Mouse (Mus musculus): ENCODE data around the gene Hnrnpul2.
"Not testable (repeated sequence)": the region's sequence is repeated elsewhere in the genome, so short reads cannot be mapped to it uniquely, and the experiment has no call there.

Gene Hnrnpul2

DNA sequence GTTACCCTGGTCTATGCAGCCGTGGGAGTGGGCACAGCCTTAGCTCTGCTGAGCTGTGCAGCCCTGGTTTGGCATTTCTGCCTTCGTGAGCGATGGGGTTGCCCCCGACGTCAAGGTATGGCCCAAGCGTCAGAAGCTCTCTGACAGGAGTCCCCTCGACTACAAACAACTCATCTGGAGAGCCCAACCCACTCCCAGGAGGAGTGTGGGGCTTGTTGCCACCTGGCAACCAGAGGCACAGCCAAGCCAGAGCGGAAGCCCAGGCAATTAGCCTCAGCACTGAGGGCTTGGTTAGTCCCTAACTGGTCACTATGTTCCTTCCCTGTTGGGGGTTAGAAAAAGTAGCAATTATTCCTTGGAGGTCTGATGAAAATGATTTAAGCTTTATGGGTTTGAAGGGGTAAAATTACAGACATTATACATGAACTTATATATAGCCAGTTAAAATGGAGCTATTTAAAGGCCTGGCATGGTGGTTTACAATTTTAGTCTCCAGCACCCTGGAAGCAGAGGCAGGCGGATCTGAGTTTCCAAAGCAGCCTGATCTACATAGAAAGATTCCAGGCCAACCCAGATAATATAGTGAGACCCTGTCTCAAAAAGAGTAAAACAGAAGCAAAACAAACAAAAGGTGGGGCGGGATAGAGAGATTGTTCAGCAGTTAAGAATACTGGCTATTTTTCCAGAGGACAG, 32.6 kb downstream of the Hnrnpul2 start:
- DNase-seq = no peak

DNA sequence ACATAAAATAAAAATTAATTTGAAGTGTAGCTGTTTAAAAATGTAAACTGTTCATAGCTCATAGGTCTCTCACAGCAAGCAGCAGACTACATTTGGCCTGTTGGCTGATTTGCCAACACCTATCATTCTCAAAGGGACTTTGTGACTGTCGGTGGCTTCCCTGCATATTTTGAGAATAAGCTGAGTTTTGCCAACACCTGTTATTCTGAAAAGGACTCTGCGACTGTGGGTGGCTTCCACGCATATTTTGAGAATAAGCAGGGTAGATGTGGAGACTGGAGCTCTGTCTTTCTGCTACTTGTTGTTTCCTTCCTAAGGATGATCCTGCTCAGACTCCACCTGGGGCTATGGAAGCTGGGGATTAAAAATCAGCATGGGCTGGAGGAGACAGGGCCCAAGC, 33.3 kb downstream of the Hnrnpul2 start:
- DNase-seq = no peak

DNA sequence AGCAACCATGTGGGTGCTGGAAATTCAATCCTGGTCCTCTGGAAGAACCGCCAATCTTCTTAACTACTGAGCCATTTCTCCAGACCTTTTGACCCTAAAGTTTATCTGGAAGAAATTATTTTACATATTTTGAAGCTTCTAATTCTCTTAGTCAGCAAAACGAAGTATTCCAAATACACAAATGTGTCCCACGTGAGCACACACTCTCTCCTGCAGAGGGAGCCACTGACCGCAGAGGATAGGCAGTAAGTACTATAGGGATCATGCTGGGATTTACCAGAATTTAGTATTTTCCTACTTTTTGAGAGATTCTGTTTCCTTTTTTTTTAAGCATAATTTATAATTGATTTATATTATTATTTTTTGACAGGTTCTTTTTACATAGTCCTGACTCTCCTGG, 37.9 kb downstream of the Hnrnpul2 start:
- DNase-seq = peak in 1 of 2 experiments; percentile 69

DNA sequence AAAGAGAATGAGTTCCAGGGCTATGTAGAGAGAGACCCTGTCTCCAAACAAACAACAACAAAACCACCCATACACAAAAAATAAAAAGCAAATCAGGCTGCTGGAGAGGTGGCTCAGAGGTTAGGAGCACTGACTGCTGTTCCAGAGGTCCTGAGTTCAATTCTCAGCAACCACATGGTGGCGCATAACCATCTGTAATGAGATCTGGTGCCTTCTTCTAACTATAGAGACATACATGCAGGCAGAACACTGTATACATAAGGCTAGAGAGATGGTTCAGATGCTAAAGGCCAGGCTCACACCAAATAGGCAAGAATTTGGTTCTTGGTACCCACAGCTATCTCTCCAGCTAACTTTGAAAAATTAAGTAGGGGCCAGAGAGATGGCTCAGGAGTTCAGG, 39.2 kb downstream of the Hnrnpul2 start:
- DNase-seq = no peak

DNA sequence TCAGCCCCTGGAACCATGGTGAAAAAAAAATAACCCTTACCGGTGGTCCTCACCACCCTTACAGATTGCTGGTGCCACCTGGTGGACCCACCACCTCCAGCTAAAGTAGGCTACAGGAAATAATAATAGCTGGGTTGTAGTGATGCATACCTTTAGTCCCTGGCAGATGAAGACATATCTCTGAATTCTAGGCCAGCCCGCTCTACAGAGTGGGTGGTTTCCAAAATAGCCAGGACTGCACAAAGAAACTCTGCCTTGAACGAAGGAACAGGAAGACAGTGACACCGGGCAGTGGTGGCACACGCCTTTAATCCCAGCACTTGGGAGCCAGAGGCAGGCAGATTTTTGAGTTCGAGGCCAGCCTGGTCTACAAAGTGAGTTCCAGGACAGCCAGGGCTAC, 44.5 kb downstream of the Hnrnpul2 start:
- no peak for DNase-seq

DNA sequence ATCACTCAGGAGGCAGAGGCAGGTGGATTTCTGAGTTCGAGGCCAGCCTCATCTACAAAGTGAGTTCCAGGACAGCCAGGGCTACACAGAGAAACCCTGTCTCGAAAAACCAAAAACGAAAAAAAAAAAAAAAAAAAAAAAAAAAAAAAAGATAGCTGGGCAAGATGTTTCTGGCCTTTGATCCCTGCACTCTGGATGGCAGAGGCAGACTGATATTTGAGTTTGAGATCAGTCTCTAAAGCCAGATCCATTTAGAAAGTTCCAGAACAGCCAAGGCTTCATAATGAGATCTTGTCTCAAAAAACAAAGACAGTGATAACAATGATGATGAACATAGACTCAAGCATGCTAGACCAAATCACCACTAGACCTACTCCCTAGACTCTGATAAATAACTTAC, 50.6 kb downstream of the Hnrnpul2 start:
- DNase-seq = not testable (repeated sequence)

DNA sequence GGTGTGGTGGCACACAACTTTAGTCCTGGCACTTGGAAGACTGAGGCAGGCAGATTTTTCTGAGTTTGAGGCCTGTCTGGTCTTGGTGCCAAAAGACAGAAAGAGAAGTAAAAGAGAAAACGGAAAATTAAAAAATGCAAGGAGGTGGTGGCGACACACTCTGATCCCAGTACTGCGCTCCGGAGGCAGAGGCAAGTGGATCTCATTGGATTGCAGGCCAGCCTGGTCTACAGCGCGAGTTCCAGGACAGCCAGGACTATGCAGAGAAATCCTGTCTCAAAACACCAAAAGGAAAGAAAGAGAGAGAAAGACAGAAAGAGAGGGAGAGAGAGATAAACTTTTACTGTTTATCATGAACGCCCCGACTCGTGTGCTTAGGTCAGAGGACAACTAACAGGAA, 51.0 kb downstream of the Hnrnpul2 start:
- no peak for DNase-seq

DNA sequence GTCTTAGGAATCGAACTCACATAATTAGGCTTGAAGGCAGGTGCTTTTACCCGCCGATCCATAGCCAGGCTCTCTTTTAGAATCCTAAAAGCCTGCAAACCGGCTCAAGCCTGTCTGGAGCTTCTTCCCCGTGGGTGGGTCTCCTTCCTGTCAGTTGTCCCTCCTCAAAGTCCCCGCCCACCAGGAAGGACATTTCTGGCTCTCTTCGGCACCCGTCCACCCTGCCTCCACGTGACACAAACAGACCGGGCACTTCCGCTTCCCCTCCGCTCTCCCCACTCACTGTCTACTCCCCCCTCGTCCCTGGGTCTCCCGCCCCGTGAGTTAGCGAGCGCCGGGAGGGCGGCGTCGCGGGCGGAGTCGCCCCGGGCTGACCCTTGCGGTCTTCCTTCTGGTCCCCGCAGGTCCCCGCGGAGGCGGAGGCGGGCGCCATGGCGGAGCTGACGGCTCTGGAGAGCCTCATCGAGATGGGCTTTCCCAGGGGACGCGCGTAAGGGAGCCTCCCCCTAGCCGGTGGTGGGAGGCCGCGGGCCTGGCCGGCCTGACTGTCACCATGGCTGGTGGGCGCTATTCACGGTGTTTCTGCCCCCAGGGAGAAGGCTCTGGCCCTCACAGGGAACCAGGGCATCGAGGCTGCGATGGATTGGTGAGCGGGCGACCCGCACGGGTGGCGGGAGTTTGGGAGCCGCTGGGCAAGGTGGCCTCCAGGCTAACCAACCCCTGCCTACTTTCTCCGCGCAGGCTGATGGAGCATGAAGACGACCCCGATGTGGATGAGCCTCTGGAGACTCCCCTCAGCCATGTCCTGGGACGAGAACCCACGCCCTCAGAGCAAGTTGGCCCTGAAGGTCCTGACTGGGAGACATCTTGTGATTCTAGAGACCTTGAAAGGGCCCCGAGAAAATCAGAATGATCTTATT, 51.7 kb downstream of the Hnrnpul2 start, which contains the start of gene Ubxn1:
Ubxn1 (plus strand) TSS at position 230 of the 920 bp plus-strand sequence.
- peak; percentile 95 to 97 for DNase-seq

DNA sequence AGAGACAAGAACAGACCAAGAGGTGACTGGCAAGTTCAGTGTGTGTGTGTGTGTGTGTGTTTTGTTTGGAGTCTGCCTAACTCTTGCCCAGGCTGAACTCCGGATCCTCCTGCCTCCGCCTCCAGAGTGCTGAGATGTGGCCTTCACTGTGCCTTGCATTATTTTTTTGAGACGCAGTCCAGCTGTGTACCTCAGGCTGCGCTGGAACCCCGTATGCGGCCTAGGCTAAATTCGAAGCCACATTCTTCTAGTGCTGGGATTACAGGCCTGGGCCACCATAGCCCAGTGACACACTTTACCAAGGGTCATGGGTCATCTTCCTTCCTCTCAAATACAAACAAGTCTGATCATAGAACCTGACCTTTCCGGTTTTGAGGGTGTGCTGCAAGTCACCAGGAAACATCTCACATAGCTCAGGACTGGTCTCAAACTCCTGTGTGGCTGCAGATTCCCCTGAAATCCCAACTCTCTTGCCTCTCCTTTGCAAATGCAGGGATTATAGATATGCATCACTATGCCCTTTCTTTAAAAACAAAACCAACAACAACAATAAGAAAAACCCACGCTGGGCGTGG, 52.5 kb downstream of the Hnrnpul2 start:
- DNase-seq = no peak

DNA sequence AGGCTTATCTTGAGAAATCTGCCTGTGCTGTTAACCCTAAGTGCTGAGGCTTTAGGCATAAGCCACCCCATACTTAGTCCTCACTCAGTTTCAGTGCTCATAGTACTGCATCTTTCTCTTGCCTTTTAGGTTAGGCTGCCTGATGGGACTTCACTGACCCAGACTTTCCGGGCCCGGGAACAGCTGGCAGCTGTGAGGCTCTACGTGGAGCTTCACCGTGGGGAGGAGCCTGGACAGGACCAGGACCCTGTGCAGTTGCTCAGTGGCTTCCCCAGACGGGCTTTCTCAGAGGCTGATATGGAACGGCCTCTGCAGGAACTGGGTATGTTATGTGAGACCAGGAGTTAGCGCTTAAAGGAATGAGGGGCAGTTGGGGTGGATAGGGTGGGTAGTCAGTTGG, 55.2 kb downstream of the Hnrnpul2 start:
- DNase-seq = no peak

DNA sequence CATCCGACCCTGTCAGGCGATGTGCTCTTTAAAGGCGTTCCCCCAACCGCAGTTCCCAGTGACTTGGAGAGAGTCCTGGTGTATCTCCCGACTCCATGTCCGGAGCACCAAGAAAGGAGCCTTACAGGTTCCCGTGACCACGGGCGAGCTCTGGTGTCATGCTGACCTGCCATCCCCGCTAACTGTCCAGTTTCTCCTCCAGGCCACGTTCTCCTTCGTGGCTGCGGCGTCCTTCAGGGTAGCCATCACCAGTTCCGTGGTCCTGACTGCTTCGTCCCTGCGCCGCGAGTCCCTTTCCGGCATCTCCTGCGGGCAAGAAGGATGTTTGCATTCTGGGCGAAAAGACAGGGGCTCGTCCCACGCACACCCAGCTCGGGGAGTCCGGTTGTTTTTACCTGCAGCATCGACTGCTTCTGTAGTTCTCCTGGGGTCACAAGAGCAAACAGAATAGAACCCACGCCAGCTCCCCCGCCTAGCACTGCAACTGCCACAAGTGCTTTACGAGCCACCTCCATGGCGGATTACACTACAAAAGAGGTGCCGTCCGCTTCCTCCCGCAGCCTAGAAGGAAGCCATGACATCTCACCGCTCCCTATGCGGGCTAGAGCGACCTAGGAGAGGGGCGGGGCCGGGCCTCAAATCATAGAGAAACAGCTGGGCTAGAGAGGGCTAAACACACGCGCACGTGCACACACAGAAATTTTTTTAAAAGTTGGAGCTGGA, 60.7 kb downstream of the Hnrnpul2 start, which contains the start of gene Uqcc3:
Uqcc3 (minus strand) TSS at position 613 of the 723 bp plus-strand sequence.
- DNase-seq = peak; percentile 91

DNA sequence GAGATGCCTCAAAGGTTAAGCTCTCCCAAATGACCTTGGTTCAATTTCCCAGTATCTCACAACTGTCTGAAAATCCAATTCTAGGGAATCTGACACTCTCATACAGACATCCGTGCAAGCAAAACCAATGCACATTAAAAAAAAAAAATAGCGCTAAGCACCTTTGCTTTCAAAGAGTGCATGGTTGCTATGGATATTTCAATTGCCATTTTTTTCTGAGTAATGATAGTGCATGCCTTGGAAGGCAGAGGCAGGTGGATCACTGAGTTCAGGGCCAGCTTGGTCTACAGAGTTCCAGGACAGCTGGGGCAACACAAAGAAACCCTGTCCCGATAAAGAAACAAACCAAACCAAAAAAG, 61.2 kb downstream of the Hnrnpul2 start:
- no peak for DNase-seq

DNA sequence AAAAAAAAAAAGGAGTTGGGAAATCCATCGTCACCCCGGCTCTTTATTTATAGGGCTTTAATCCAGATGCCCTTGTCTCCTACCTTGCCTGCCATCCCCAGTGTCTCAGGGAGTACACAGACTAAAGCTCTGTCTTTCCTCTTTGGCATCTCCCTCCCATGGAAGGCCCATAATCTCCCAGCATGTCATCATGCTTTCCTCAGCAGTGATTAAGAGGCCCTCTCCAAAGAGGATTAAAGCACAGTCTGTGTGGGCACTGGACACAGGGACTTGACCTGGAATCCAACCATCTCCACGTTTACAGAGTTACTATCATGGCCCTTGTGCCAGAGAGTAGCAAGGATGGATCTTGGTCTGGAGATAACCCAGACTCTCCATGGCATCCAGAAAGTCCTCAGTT, 63.8 kb downstream of the Hnrnpul2 start, which contains the start of the genes Lbhd1 and Gm49403:
Lbhd1 (plus strand) TSS at position 117 of the 400 bp plus-strand sequence.
Gm49403 (plus strand) TSS at position 315 of the 400 bp plus-strand sequence.
- no peak for DNase-seq
